Mouse (Mus musculus) neural tube, embryonic 15.5 days (tissue): Measurements from ENCODE around the gene Gm4353. TPM values are rescaled to one million over a fixed set of nuclear protein-coding genes. Genes with fewer than 3 reads are reported as not detected.
A peak's percentile ranks its signal among the peaks of the same experiment; 100 is the strongest.

Experiments
- ATAC-seq: fragments of 200-750 bp; cut with Nextera tagmentation; 2 replicates; pipeline ENCODE4 v1.8.0; 2017; ENCODE audit warnings: mild to moderate bottlenecking, moderate TSS enrichment, moderate library complexity; ENCODE audit not compliant: low FRiP score
- H3K27ac ChIP-seq: fragments of 300-500 bp; sonication (generic); replicated peaks from 2 replicates; pipeline ENCODE4 v1.5.1; 2015; ENCODE audit warnings: mild to moderate bottlenecking, inconsistent platforms
- H3K27me3 ChIP-seq: fragments of 300-500 bp; sonication (generic); replicated peaks from 2 replicates; pipeline ENCODE4 v1.6.1; 2015; ENCODE audit warnings: inconsistent platforms
- H3K36me3 ChIP-seq: fragments of 300-500 bp; sonication (generic); 2 replicates; pipeline ENCODE4 v1.6.1; 2015; ENCODE audit warnings: inconsistent platforms
- H3K4me1 ChIP-seq: fragments of 300-500 bp; sonication (generic); 2 replicates; pipeline ENCODE4 v1.6.1; 2015; ENCODE audit warnings: inconsistent platforms
- H3K4me2 ChIP-seq: fragments of 300-500 bp; sonication (generic); 2 replicates; pipeline ENCODE4 v1.6.1; 2015; ENCODE audit warnings: inconsistent platforms, mild to moderate bottlenecking, moderate library complexity
- H3K4me3 ChIP-seq: fragments of 300-500 bp; sonication (generic); replicated peaks from 2 replicates; pipeline ENCODE4 v1.5.1; 2015; ENCODE audit warnings: mild to moderate bottlenecking, inconsistent platforms
- H3K9ac ChIP-seq: fragments of 300-500 bp; sonication (generic); replicated peaks from 2 replicates; pipeline ENCODE4 v1.6.1; 2015; ENCODE audit warnings: mild to moderate bottlenecking, inconsistent platforms
- H3K9me3 ChIP-seq: fragments of 300-500 bp; sonication (generic); replicated peaks from 2 replicates; pipeline ENCODE4 v1.6.1; 2016; ENCODE audit warnings: inconsistent platforms
- WGBS: fragments of 180-500 bp; shearing (Covaris S2); methylation state at CpG from one replicate; pipeline ENCODE4 v1.1.7; 2015; ENCODE audit warnings: mixed read lengths; 5-methylcytosine and 5-hydroxymethylcytosine counted together
- polyA plus RNA-seq: library from polyadenylated mRNA; unstranded; fragments of >200 nt; fragmentation: Nextera tagmentation; extraction: Ambion mirVana; gene quantifications from 2 replicates; pipeline ENCODE4 v1.2.1, GENCODE M21; 2015

Gene Gm4353
- polyA plus RNA-seq, 1 experiment from 2014 or later = 1.7 TPM

GRCm38 (mm10) chr7:116039538-116040466, 44.6 kb downstream of the Gm4353 start:
- Histone ChIP-seq H3K9me3 (no peaks in the 10 kb centered on the region), H3K4me1 (peaks cover 27% of the 10 kb centered on the region), H3K27me3 (peaks cover 52% of the 10 kb centered on the region), H3K9ac (peak overlapping the region; percentile 51), H3K4me3 (peak overlapping the region; percentile 52), H3K4me2 (peak overlapping the region; percentile 99), H3K36me3 (no peaks in the 10 kb centered on the region), H3K27ac (peak overlapping the region; percentile 71)
- WGBS = under 1% methylated on average over 48 of the region's 48 CpGs
- peak; percentile 91 for ATAC-seq

- 0% methylated on average over 10 of the region's 11 CpGs for WGBS
- Histone ChIP-seq H3K4me2 (peak within 1 kb of the TSS; percentile 99), H3K27me3 (peaks cover 53% of the 10 kb centered on the region), H3K4me1 (peaks cover 34% of the 10 kb centered on the region), H3K4me3 (peak within 1 kb of the TSS; percentile 52), H3K36me3 (no peaks in the 10 kb centered on the region), H3K9ac (peak within 1 kb of the TSS; percentile 51), H3K9me3 (no peaks in the 10 kb centered on the region), H3K27ac (peak within 1 kb of the TSS; percentile 71)
- ATAC-seq = no peak; the same call in 1 of the 2 replicates
These were observed 45.3 kb downstream of the Gm4353 start, which contains the start of gene 1110004F10Rik for GRCm38 (mm10) chr7:116039196-116039537. Gene 1110004F10Rik, plus strand, starts transcription at chr7:116039397.

GRCm38 (mm10) chr7:116038511-116038910, 45.9 kb downstream of the Gm4353 start, which contains the start of gene Sox6:
Gene Sox6, minus strand, starts transcription at chr7:116038796.
- H3K9me3 ChIP-seq = no peaks in the 10 kb centered on the region
- H3K4me3 ChIP-seq = peak within 1 kb of the TSS; percentile 52
- no peaks in the 10 kb centered on the region for H3K36me3 ChIP-seq
- 2% methylated on average over 11 of the region's 11 CpGs for WGBS
- peaks cover 59% of the 10 kb centered on the region for H3K27me3 ChIP-seq
- H3K9ac ChIP-seq = peak within 1 kb of the TSS; percentile 51
- H3K4me2 ChIP-seq = peak within 1 kb of the TSS; percentile 99
- peaks cover 40% of the 10 kb centered on the region for H3K4me1 ChIP-seq
- H3K27ac ChIP-seq = peak within 1 kb of the TSS; percentile 71
- no peak for ATAC-seq

GRCm38 (mm10) chr7:116038024-116038423, 46.4 kb downstream of the Gm4353 start:
- H3K27ac ChIP-seq = no peak overlapping the region
- H3K36me3 ChIP-seq = no peaks in the 10 kb centered on the region
- H3K9ac ChIP-seq = no peak overlapping the region
- peak overlapping the region; percentile 99 for H3K4me2 ChIP-seq
- peaks cover 59% of the 10 kb centered on the region for H3K27me3 ChIP-seq
- H3K9me3 ChIP-seq = no peaks in the 10 kb centered on the region
- 2% methylated on average over 13 of the region's 13 CpGs for WGBS
- no peak for ATAC-seq
- H3K4me1 ChIP-seq = peaks cover 44% of the 10 kb centered on the region
- peak overlapping the region; percentile 52 for H3K4me3 ChIP-seq

- Histone ChIP-seq H3K36me3 (no peaks in the 10 kb centered on the region), H3K4me1 (peaks cover 51% of the 10 kb centered on the region), H3K9me3 (no peaks in the 10 kb centered on the region), H3K27me3 (peaks cover 59% of the 10 kb centered on the region), H3K4me2 (peak overlapping the region; percentile 99), H3K9ac (no peak overlapping the region), H3K27ac (no peak overlapping the region), H3K4me3 (peak overlapping the region; percentile 9; the same call in 1 of the 2 replicates)
- 31% methylated on average over 18 of the region's 18 CpGs for WGBS
- ATAC-seq = no peak
These were observed 47.6 kb downstream of the Gm4353 start for GRCm38 (mm10) chr7:116036591-116037555.

- peak overlapping the region; percentile 100 for H3K4me2 ChIP-seq
These were observed 48.9 kb downstream of the Gm4353 start for GRCm38 (mm10) chr7:116035504-116035903.

GRCm38 (mm10) chr7:116034282-116034758, 50.1 kb downstream of the Gm4353 start:
- H3K36me3 ChIP-seq = no peaks in the 10 kb centered on the region
- ATAC-seq = peak; percentile 42
- under 1% methylated on average over 25 of the region's 25 CpGs for WGBS
- peak overlapping the region; percentile 49 for H3K4me3 ChIP-seq
- peak overlapping the region; percentile 45 for H3K9ac ChIP-seq
- no peaks in the 10 kb centered on the region for H3K9me3 ChIP-seq
- peak overlapping the region; percentile 100 for H3K4me2 ChIP-seq
- peak overlapping the region; percentile 76 for H3K27ac ChIP-seq
- H3K27me3 ChIP-seq = peaks cover 48% of the 10 kb centered on the region
- H3K4me1 ChIP-seq = peaks cover 59% of the 10 kb centered on the region

More at GRCm38 (mm10) chr7:116035504-116035903, 48.9 kb downstream of the Gm4353 start:
- Histone ChIP-seq H3K36me3 (no peaks in the 10 kb centered on the region), H3K9ac (no peak overlapping the region), H3K27me3 (peaks cover 53% of the 10 kb centered on the region), H3K4me1 (peaks cover 62% of the 10 kb centered on the region), H3K27ac (no peak overlapping the region), H3K4me3 (no peak overlapping the region), H3K9me3 (no peaks in the 10 kb centered on the region)
- 47% methylated on average over 4 of the region's 4 CpGs for WGBS
- ATAC-seq = no peak

- Histone ChIP-seq H3K4me2 (peak overlapping the region; percentile 100), H3K36me3 (no peaks in the 10 kb centered on the region), H3K9me3 (no peaks in the 10 kb centered on the region), H3K9ac (peak overlapping the region; percentile 45), H3K27me3 (peaks cover 45% of the 10 kb centered on the region), H3K4me3 (peak overlapping the region; percentile 49), H3K27ac (peak overlapping the region; percentile 76), H3K4me1 (peaks cover 52% of the 10 kb centered on the region)
- under 1% methylated on average over 54 of the region's 54 CpGs for WGBS
- ATAC-seq = peak; percentile 56; the same call in 1 of the 2 replicates
These were observed 50.8 kb downstream of the Gm4353 start for GRCm38 (mm10) chr7:116033371-116034241.
